Mouse (Mus musculus): Measurements from ENCODE around the gene Ppp1r17.

The Ppp1r17 gene

DNA sequence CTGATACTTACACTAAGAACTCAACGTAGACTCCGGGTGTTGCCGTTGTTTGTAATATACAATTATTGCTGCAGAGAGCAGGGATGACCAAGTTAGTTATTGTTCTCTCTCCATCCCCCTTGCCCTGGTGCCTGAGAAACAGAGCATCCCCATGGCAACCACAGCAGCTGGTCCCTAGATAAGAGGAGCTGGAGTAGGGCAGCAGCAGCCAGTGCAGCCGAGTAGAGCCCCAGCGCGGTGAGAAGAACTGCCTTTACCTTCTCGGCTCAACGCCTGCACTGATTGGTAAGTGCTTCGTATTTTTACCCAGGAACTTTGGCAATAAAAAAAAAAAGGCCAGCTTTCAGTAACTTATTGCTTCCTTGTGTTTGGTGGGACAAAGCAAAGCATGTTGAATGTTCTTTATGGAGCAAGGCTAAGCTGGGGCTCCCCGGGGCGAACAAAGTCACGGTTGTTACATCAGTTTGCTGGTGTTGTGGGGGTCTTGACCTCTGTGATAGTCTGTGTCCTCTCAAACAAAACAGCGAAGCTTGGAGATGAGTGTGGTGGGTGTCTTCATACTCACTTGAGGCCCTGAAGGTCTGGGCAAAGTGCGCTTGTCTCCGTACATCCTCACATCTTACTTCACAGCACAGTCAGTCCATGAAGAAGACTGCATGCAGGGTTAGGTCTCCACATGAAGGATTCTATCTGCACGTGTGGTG lies at the start of gene Ppp1r17:
Gene Ppp1r17 (plus strand): TSS at position 207 of the 704 bp plus-strand sequence.
- DNase-seq (ENCODE audit: low spot score), result peak; percentile 79

DNA sequence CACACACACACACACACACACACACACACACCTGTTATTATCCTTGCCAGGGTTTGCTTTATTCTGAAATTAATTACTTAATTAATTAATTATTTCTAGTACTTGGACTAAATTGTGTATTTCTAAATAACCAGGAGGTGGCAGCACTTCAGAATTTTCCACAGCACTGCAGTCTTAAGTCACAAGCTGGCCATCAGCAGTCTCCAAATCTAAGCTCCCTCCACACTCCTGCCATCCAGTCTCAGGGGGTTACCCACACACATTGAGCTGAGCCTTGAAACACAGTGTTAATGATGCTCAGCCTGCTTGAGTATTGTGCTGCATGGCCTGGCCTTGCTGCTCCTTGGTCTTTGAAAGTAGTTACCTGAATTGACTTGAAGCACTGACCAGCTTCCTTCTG lies 44.3 kb upstream of the Ppp1r17 start:
- DNase-seq (ENCODE audit: low spot score), result peak; percentile 83

DNA sequence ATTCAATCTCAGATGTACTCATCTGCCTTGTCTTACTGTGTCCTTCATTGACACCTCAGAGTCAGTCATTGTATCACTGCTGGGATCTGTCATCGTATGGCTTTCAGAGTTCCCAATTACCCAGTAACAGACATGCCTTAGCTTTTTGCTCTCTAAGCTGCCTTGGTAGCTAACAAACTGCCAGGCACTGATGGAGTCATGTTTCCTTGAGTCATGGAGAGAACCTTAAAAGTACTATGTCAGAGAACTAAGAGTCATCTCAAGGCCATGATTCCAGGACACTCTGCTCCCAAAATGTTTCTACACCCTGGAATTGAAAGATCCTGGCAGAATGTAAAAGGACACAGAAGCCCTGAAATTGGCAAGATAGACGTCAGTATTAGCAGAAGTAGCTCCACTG lies 37.5 kb upstream of the Ppp1r17 start:
- DNase-seq (ENCODE audit: low spot score), result no peak

DNA sequence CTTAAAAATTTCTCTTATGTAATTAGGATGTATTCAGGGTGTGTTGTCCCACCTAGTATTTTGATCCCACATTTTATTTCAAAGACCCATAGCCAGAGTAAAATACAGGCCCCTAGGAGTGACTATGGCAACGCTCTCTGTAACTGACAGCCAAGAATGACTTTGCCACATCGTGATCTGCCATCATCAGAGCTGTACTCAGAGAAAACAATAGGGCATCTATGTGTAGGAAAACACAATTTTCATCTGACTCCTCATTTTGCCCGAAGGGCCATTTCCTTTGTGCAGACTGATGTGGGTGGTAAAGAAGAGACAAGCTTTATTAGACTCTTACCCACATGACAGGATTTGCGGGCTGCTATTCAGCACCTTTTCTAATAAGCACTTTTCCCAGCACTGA lies 8.6 kb upstream of the Ppp1r17 start:
- DNase-seq (ENCODE audit: low spot score), result no peak

DNA sequence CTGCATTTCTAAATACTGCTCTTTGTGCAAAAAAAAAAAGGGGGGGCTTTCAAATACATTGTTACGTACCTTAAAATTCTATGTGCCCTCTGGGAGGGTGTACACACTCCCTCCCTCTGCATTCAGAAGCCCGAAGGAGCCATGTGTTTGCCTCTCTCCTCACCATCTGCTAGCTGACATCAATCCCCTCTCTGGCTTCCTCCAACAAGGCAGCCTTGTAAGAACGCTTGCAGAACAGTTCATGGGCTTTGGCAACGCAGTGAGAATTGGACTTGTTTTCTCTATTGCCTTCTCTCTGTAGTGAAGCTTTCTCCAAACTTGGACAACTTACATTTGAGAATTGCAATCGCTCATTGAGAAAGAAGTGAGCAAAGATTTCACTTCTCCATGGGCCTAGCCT lies 4.9 kb upstream of the Ppp1r17 start:
- DNase-seq (ENCODE audit: low spot score), result no peak

DNA sequence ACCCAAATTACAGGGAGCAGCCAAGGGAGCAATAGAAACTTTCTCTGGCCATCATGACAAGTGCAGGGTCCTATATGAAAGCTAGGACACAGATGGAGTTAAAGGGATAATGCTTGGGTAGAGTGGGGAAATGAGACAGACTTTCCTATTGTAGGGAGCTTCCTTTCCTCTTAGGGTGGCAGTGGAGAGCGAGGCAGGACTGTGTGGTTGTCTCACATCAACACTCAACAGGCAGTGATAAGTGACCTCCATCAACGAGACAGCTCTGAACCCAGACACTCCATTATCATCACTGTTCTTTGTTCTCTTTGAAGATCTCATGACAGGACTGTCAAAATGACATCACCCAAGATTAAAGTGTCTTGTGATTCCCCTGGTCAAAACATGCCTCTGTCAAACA lies 2.3 kb downstream of the Ppp1r17 start:
- DNase-seq (ENCODE audit: low spot score), result no peak

DNA sequence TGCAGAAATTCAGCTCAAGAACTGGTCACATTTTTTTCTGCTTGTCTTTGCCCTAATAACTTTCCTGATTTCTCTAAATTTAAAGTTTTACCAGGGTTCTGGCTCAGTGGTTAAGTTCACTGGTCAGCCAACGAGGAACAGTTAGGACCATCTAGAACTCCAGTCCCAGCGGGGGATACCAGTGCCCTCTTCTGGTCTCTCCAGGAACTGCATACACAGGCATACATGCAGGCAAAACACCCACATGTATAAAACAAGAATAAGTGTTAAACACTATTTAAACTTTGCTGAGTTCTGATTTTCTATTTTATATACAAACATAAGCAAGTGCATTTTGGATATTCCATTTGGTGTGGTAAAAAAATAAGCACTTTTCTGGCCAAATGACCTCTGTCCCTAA lies 8.2 kb downstream of the Ppp1r17 start:
- DNase-seq (ENCODE audit: low spot score), result no peak

DNA sequence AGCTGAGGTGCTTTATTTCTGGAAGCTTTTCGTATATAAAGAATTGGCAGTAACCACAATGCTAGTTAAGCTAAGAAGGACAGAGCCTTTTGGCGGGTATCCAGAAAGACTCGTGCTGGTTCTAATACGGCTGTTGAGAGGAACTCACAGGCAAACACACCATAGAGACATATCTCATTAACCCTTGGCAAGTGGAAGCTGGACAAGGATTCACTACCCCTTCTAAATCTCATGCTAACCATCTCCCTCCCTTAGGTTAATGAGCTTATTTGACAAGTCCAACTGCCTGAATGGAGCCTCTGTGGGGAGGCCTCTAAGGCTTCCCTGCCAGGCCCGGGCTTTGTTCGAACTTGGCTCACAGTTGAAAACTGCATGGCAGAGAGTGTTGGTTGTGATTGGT lies 10.0 kb downstream of the Ppp1r17 start:
- DNase-seq (ENCODE audit: low spot score), result no peak

DNA sequence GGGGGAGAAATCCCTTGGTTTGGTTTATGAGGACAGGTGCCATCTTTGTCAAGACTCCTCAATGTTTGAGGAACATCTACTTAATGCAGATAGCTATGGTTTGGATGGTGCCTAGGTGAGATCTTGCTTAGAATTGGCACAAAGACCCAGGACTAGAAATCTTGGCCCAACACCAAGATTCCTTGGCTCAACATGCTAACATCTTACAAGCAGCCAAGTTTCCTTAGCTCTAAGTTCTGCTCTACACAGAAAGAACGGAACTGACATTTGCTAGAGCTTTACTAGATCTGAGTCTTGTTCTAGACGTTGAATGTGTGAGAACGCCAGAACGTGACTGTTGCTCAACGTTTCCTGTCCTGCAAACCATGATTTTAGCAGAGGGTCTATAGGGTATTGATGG lies 10.7 kb downstream of the Ppp1r17 start:
- DNase-seq (ENCODE audit: low spot score), result no peak

DNA sequence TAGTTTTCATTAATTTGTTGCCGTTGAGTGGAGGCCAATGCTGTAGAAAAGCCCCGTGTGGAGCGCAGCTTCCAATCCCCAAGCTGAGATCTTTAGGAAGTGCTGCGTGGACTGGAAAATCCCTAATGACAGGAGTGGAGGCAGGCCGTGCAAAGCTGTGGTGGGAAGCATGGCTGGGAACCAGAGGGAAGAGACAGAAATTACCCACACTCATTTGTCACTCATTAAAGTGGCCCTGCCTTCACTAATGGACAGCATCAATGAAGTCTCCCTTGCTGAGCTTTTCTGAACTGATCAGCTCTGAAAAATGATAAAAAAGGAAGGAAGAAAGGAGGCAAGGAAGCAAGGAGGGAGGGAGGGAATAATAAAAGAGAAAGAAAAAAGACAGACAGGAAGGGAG lies 12.7 kb downstream of the Ppp1r17 start:
- peak; percentile 58 for DNase-seq (ENCODE audit: low spot score)

DNA sequence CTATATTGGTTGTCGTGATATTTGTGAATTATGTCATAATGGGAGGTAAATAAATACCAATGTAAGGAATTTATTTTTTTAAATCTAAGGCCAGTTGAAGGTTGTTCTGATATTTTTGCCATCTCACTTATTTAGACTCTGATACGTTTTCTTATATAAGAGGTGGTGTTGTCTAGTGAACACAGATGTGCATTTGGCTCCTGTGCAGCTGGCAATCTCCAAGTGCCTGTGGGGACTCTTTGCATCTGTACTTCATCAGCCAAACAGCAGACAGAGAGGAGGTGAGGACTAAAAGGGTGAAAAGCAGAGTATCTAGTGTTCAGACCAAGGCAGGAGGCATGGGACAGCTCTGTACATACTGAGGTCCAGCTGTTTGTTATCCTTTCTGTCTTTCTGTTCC lies 14.9 kb downstream of the Ppp1r17 start:
- no peak for DNase-seq (ENCODE audit: low spot score)

DNA sequence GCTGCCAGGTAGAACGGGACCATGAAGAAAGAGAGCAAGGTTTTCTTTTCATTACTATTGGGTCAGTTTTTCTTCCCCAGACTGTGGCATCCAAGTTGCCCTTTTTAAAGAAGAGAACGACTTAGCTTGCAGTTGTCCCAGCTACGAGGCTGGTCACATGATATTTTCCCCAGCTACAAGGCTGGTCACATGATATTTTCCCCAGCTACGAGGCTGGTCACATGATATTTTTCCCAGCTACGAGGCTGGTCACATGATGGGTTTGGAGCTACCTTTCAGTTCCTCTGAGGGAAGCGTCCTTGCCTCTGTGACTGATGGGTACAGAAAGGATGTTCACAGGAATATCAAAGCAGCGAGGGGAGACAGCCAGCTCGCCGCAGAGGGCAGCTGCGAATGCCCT lies 17.8 kb downstream of the Ppp1r17 start:
- DNase-seq (ENCODE audit: low spot score), result no peak

DNA sequence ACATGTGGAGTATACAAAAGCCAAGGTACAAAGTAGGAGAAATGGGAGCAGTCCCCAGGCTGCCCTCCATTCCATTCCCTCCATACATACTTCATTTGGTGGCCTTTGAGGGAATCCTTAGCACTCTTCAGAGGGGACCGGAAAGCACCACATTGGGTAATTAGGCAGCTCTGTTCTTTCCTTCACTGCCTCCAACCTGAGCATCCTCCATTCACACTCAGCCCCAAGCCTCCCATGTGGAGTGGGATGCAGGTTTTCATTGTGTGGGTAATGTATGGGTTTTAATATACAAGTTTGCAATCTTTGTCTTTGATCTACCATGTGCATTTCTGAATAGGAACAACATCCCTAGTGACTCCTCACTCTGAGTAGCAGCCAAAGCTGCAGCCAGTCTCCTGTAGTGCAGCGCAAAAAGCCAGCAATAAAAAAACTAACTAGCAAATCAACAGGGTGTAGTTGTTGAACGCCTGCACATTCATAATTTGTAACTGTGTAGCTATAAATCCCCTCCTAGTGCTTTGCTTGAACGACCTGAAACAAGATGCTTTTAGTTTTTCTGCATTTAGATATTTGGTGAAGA lies 22.3 kb downstream of the Ppp1r17 start:
- DNase-seq (ENCODE audit: low spot score), result no peak

DNA sequence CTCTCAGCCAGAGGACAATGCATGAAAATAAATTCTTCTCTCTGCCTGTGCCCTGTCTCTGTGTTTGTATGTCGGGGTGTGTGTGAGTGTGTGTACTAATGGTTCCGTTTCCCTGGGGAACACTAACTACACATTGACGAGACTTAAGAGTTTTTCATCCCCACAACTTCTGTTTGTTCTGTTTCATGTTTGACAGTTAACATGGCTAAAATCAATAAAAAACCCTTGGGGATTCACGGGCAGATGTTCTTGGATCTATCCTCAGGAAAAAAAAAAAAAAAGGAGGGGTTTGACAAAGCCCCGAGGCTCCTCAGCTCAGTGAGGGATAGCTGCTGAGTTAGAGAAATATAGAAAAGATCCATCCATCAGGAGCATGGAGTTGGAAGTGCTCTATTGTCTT lies 27.0 kb downstream of the Ppp1r17 start:
- DNase-seq (ENCODE audit: low spot score), result peak; percentile 60

DNA sequence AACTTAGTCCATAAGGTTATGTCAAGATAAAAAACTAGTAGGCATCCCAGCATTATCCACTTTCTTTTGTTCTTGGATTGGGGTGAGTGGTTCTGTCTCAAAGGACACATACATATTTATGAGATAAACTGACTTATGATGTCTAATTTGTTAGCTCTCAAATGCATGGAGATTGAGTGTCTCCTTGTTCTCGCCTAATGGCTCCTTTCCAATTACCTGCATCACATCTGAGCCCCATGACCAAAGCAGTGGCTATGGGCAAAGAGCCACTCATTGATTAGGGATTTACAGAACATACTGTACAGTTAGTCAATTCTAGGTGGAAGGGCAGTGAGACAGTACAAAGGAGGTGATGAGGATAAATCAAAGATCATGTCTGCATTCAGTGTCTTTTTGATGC lies 27.4 kb downstream of the Ppp1r17 start:
- DNase-seq (ENCODE audit: low spot score), result peak; percentile 24

DNA sequence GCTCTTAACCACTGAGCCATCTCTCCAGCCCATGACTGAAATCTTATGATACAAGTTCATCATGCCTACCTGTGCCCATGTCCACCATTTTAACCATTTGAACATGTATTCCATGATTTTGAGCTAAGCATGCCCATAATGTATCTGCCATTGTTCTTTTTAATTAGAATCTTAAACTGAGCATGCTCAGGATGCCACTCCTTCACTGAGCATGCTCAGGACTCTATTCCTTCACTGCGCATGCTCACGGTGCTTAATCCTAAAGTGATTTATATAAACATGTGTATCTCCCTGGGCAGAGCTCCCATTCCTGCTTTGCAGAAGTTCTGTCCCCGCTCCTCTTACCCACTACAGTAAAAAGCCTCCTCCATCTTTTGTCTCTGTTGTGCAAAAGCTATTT lies 31.3 kb downstream of the Ppp1r17 start:
- DNase-seq (ENCODE audit: low spot score), result no peak

DNA sequence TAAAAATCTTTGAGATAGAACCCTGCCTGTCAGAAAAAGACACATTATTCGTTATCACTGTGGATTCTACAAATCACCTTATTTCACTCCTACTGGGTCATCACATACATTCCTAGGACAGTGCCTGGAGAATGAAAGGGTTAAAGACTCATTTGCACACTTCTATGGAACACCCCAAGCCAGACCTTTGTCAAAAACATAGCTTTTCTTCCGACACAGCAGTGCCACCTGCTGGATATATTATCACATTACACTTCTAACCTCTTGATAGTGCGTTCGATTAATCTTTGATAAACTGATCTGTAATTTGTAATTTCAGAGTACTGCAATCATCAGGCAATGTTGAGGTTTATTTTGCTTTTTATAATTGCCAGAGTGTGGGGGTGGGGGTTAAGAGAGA lies 31.8 kb downstream of the Ppp1r17 start:
- peak; percentile 85 for DNase-seq (ENCODE audit: low spot score)

DNA sequence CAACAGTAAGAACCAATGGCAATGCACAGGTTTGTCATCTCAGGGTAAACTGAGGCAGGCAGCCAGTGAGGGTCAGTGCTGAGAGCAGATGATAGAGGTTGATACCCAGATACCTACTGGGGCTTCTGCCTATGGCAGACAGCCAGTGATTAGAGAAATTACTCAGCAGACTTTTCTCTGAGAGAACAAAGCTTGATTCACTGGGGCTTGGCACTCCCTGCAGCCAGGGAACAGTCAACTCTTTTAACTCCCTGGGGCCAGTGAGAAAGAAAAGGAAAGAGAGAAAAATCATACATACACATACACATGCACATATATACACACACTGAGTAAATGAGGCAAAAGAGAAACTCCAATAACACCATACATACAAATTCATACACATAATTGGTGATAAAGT lies 46.4 kb downstream of the Ppp1r17 start:
- DNase-seq (ENCODE audit: low spot score), result no peak

DNA sequence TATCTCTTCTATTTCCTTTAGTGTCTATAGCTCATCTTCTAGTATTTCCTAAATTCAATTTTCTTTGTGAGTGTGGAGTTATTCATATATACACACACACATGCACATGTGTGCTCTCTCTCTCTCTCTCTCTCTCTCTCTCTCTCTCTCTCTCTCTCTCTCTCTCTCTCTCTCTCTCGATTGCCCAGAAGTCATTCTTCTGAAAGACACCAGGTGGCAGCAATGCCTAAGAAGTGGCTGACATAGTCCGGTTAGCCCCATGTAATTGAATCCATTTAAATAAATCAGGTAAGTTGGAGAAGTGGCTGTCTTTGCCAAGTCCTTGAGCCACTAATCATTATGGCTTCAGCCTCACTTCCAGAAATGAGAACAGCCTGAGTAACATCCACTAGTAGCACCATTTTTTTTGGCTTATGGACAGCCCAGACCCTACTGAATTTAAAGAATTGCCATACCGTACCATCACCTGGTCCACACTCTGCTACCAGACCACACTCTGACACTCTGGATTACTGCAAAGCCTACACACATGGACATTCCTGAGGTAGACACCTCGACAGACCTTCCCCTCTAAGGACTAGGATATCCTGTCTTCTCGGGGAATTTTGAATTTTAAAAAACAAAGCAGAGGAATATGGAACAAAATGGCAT lies 49.5 kb downstream of the Ppp1r17 start:
- DNase-seq (ENCODE audit: low spot score), result peak; percentile 85

DNA sequence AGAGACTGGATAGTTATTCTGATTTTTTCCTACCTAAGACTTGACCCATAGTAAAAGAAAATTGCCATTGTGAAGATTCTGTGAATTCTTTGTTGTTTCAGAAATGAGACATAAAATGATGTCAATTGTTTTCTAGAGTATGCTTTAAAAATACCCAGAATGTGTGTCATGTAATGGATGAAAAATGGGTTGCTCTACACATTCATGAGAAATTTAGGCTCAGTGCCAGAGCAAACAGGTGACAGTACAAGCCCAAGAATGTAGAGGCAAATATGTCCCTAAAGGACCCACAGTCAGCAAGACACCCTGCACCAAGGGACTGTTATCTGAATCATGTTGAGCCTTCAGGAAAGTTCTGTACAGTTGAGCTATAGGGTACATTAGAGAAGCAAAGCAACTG lies 51.2 kb downstream of the Ppp1r17 start:
- no peak for DNase-seq (ENCODE audit: low spot score)

DNA sequence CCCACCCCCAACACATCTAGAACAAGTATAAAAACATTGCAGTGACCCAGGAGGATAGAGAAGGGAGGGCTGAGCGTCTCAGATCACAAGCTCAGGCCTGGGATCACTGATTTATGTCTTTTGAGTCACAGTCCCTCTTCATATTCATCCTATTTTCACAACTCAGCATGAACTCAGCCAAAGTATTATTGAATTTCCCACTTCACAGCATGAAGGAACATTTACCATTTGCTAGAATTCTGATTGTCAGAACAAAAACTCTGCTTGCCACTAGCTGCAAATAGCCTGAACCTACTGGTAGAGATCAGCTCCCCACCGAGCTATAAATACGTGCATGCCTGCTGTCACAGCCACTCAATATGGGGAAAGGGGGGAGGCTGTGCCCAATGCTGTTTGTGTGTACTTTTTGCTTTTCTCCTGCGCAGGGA lies 59.1 kb downstream of the Ppp1r17 start:
- DNase-seq (ENCODE audit: low spot score), result no peak

Measured in retina, embryonic 14.5 days (tissue).